Mouse (Mus musculus) midbrain, embryonic 15.5 days (tissue): ENCODE results near the gene Fbxw10. TPM values are rescaled to one million over a fixed set of nuclear protein-coding genes. Genes with fewer than 3 reads are reported as not detected.

Experiments
- ATAC-seq: fragments of 200-750 bp; cut with Nextera tagmentation; replicated peaks from 2 replicates; pipeline ENCODE4 v1.8.0; 2017; ENCODE audit warnings: moderate TSS enrichment
- H3K27ac ChIP-seq: fragments of 300-500 bp; sonication (generic); 2 replicates; pipeline ENCODE4 v1.5.1; 2015; ENCODE audit warnings: mild to moderate bottlenecking, inconsistent platforms
- H3K27me3 ChIP-seq: fragments of 300-500 bp; sonication (generic); replicated peaks from 2 replicates; pipeline ENCODE4 v1.6.1; 2015; ENCODE audit warnings: inconsistent platforms
- H3K36me3 ChIP-seq: fragments of 300-500 bp; sonication (generic); replicated peaks from 2 replicates; pipeline ENCODE4 v1.6.1; 2015; ENCODE audit warnings: inconsistent platforms
- H3K4me1 ChIP-seq: fragments of 300-500 bp; sonication (generic); 2 replicates; pipeline ENCODE4 v1.6.1; 2015; ENCODE audit warnings: inconsistent platforms
- H3K4me2 ChIP-seq: fragments of 300-500 bp; sonication (generic); 2 replicates; pipeline ENCODE4 v1.6.1; 2015; ENCODE audit warnings: inconsistent platforms, mild to moderate bottlenecking, moderate library complexity
- H3K4me3 ChIP-seq: fragments of 300-500 bp; sonication (generic); 2 replicates; pipeline ENCODE4 v1.5.1; 2015; ENCODE audit warnings: mild to moderate bottlenecking, inconsistent platforms
- H3K9ac ChIP-seq: fragments of 300-500 bp; sonication (generic); 2 replicates; pipeline ENCODE4 v1.6.1; 2015; ENCODE audit warnings: mild to moderate bottlenecking, inconsistent platforms
- H3K9me3 ChIP-seq: fragments of 300-500 bp; sonication (generic); 2 replicates; pipeline ENCODE4 v1.6.1; 2016; ENCODE audit warnings: inconsistent platforms
- WGBS: fragments of 180-500 bp; shearing (Covaris S2); methylation state at CpG from one replicate; pipeline ENCODE4 v1.1.7; 2015; ENCODE audit warnings: mixed read lengths; 5-methylcytosine and 5-hydroxymethylcytosine counted together
- polyA plus RNA-seq: library from polyadenylated mRNA; unstranded; fragments of >200 nt; fragmentation: Nextera tagmentation; extraction: Ambion mirVana; gene quantifications from 2 replicates; pipeline ENCODE4 v1.2.1, GENCODE M21; 2015

The Fbxw10 gene
- polyA plus RNA-seq, 1 experiment from 2014 or later = 0.50 TPM

DNA sequence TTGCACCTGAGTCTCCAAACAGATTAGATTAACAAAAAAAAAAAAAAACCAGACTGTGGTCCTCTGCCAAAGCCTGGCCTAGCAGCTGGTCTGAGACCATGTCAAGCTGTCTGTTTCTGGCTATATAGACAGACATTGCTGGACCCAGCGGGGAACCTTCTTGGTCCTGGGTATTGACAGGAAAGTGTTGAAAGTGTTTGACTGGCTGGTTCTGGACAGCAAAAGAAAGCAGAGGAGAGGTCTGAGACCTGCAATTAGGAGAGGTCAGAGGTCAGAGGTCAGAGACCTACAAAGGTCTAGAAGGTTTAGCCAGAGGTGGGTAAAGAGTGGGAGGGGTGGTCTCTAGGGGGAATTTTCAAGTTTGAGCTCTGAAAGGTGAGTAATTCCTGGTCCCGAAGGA is 1.4 kb downstream of the Fbxw10 start:
- no peak overlapping the region for H3K4me3 ChIP-seq
- H3K9me3 ChIP-seq = no peaks in the 10 kb centered on the region
- 59% methylated on average over 2 of the region's 2 CpGs for WGBS
- ATAC-seq = no peak
- no peak overlapping the region for H3K4me2 ChIP-seq
- 0 out of 2 replicates have a peak, but pooled peaks cover 4% of the 10 kb centered on the region for H3K4me1 ChIP-seq
- H3K36me3 ChIP-seq = no peaks in the 10 kb centered on the region
- no peak overlapping the region for H3K9ac ChIP-seq
- H3K27ac ChIP-seq = no peak overlapping the region
- H3K27me3 ChIP-seq = no peaks in the 10 kb centered on the region

DNA sequence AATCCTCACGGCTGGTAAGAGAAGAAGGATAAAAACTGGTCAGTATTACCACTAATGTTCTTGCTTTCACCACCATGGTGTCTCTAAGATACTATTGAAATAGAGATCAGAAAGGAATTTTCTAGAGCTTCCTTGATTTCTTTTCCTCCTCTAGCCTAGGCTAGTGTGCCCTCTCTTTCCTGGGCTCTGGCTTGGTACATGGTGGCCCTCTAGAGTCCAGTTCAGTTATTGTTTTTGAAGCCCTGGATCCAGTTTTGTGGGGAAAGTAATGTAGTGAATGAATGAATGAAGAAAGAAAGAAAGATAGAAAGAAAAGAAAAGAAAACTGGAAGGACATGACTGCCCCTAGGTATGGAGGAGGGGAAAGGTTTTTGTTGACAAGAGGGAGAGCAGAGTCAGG is 4.3 kb downstream of the Fbxw10 start:
- no peaks in the 10 kb centered on the region for H3K36me3 ChIP-seq
- no peak for ATAC-seq
- H3K4me2 ChIP-seq = no peak overlapping the region
- 63% methylated on average over 1 of the region's 1 CpGs for WGBS
- no peak overlapping the region for H3K4me3 ChIP-seq
- H3K27me3 ChIP-seq = no peaks in the 10 kb centered on the region
- H3K27ac ChIP-seq = no peak overlapping the region
- H3K9me3 ChIP-seq = no peaks in the 10 kb centered on the region
- H3K4me1 ChIP-seq = 0 out of 2 replicates have a peak, but pooled peaks cover 4% of the 10 kb centered on the region
- no peak overlapping the region for H3K9ac ChIP-seq

DNA sequence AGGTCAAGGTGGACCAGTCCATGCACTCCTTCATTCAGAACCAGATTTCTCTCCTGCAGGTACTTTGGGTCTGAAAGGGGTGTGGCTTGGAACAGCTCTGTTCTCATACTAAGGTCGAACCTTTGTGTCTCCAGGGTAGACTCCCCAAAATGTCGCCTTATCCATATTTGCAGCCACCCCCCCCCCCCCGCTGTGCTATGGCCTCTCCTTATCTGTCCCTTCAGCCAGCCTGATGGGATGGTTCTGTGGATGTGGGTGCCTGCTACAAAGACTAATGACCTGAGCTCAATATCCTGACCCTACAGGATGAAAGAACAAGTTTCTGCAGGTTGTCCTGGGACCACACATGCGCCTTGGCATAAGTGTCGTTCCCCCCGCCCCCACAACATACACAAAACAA is 6.5 kb downstream of the Fbxw10 start:
- 92% methylated on average over 6 of the region's 6 CpGs for WGBS
- H3K9me3 ChIP-seq = no peaks in the 10 kb centered on the region
- ATAC-seq = no peak
- H3K4me2 ChIP-seq = no peak overlapping the region
- H3K4me3 ChIP-seq = no peak overlapping the region
- no peaks in the 10 kb centered on the region for H3K36me3 ChIP-seq
- H3K27ac ChIP-seq = no peak overlapping the region
- no peaks in the 10 kb centered on the region for H3K27me3 ChIP-seq
- no peaks in the 10 kb centered on the region for H3K4me1 ChIP-seq
- no peak overlapping the region for H3K9ac ChIP-seq

DNA sequence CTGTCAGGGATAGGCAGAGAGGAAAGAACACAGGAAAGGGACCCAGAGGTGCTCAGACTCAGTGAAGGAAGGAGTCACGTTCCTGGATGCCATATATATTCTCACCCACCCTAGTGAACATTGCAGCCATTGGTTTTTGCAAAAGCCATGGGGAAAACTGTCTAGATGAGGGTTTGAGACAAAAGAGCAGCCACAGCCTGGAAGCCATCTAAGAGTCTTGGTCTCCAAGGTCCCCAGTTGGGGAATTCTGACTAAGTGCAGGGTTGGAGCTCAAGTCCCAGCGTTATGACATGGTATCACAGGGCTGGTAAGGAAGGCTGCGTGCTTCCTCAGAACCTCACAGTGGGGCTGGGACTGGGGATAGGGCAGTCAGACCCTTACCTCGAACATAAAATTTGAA is 18.7 kb downstream of the Fbxw10 start:
- Histone ChIP-seq H3K36me3 (no peaks in the 10 kb centered on the region), H3K4me2 (no peak overlapping the region), H3K27ac (no peak overlapping the region), H3K4me1 (no peaks in the 10 kb centered on the region), H3K9me3 (no peaks in the 10 kb centered on the region), H3K27me3 (no peaks in the 10 kb centered on the region), H3K9ac (no peak overlapping the region), H3K4me3 (no peak overlapping the region)
- ATAC-seq = no peak
- 76% methylated on average over 4 of the region's 4 CpGs for WGBS

DNA sequence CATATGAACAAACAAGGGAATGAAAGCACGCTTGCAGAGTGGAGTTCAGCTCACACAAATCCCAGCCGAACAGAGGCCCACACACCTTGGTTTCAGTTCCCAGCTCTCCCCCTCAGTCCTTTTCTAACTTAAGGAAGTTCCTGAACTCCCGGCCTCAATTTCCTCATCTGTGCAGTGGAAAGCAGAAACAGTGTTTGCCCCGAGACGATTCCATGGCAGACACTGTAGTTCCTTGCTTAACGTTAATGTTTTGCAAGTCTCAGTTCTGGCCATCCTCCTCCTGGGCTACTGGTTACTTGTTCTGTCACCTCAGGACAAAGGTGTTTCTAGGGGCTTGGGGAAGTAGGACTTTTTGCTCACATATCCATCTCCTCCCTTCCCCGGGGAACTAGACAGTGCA is 19.8 kb downstream of the Fbxw10 start:
- Histone ChIP-seq H3K4me3 (no peak overlapping the region), H3K4me2 (no peak overlapping the region), H3K27me3 (no peaks in the 10 kb centered on the region), H3K36me3 (no peaks in the 10 kb centered on the region), H3K27ac (no peak overlapping the region), H3K9ac (no peak overlapping the region), H3K4me1 (no peaks in the 10 kb centered on the region), H3K9me3 (no peaks in the 10 kb centered on the region)
- WGBS = 87% methylated on average over 7 of the region's 7 CpGs
- no peak for ATAC-seq

DNA sequence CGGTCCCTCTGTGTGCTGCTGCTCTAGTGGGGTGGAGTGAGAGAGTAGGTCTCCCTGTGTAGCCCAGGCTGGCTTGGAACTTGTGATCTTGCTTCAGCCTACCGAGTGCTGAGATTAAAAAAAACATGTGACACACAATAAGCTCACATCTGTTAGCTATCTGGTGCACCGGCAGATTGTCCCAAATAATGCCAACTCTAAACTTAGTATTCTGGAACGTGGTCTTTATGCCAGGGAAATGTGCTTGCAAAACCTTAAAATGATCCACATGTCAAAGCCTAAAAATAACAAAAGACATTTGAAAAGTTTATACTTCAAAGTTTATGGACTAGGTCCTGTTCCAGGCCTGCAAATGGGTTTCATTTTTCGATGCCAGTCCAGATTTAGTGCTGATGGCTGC is 22.3 kb downstream of the Fbxw10 start:
- no peak overlapping the region for H3K4me2 ChIP-seq
- no peak overlapping the region for H3K4me3 ChIP-seq
- no peak for ATAC-seq
- no peaks in the 10 kb centered on the region for H3K9me3 ChIP-seq
- no peak overlapping the region for H3K9ac ChIP-seq
- no peaks in the 10 kb centered on the region for H3K36me3 ChIP-seq
- H3K27me3 ChIP-seq = no peaks in the 10 kb centered on the region
- H3K4me1 ChIP-seq = no peaks in the 10 kb centered on the region
- no peak overlapping the region for H3K27ac ChIP-seq
- whole genome bisulfite sequencing = 79% methylated on average over 5 of the region's 5 CpGs

DNA sequence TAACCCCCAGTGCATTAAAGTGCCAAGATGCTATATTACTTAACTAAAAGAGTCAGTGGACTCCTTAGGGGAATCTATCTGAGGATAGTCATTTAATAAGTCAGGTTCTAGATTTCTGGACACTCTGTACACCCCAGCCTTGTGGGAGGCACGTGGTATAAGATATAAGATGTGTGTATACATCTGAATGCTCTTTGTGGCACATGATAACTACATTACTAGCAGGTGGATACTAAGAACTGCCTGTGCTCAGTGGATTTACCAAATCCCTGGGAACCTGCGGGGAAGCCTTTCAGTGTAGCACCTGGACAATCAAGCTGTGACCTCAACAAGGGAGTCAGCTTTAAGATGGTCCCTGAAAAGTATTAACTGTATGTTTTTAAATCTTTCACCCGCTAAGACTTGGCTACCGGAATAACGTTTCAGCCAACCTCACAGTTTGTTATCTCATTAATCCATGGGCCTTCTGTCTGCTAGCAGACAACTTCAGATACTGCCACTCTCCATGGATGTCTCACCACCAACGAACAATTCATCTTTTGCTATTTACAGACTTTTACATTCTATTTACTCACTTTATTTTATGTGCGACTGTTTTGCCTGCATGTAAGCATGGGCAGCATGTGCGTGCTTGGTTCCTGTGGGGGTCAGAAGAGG is 23.0 kb downstream of the Fbxw10 start:
- no peaks in the 10 kb centered on the region for H3K9me3 ChIP-seq

DNA sequence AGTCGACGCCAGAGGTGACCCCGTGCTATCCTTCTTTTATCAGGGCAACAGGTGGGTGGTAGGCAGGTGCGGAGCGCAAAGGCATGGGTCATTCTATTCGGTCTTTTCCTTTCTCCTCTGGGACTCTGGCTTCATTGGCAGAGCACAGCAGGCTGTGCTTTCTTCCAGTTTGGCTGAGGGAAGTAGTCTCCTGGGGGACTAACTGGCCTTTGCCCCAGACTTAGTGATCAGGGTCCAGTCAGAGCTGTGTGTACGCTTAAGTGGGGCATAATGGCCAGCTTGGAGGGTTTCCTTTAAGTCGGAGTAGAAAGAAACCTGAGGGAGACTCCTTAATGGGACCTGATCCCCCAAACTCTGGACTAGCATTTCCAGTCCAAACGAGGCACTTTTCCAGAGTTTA is 26.6 kb downstream of the Fbxw10 start:
- Histone ChIP-seq H3K36me3 (no peaks in the 10 kb centered on the region), H3K9ac (no peak overlapping the region), H3K4me2 (no peak overlapping the region), H3K9me3 (no peaks in the 10 kb centered on the region), H3K27ac (no peak overlapping the region), H3K4me3 (no peak overlapping the region), H3K27me3 (no peaks in the 10 kb centered on the region), H3K4me1 (0 out of 2 replicates have a peak, but pooled peaks cover 2% of the 10 kb centered on the region)
- no peak for ATAC-seq
- WGBS = 83% methylated on average over 9 of the region's 9 CpGs

More for the DNA sequence above, 23.0 kb downstream of the Fbxw10 start:
- WGBS = 81% methylated on average over 8 of the region's 8 CpGs
- H3K4me1 ChIP-seq = no peaks in the 10 kb centered on the region
- ATAC-seq = no peak
- H3K36me3 ChIP-seq = no peaks in the 10 kb centered on the region
- H3K27me3 ChIP-seq = no peaks in the 10 kb centered on the region
- H3K4me2 ChIP-seq = no peak overlapping the region
- no peak overlapping the region for H3K9ac ChIP-seq
- H3K27ac ChIP-seq = no peak overlapping the region
- no peak overlapping the region for H3K4me3 ChIP-seq

DNA sequence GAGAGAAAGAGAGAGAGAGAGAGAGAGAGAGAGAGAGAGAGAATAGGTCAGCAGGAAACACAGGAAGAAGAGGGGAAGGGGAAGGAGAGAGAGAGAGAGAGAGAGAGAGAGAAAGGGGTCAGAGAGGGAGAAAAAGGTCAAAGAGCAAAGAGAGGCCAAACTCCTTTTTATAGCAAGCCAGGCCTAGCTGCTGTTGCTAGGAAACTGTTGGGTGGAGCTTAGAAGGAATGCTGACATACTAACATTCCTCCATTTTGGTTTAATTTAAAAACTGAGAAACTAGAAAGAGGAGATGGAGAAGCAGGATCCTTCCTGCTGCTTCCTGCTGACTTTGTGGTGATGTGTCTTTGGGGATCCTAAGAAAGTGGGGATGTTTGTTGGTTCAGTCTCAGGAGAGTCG is 28.8 kb downstream of the Fbxw10 start:
- Histone ChIP-seq H3K4me3 (no peak overlapping the region), H3K4me1 (peaks cover 10% of the 10 kb centered on the region; the same call in 1 of the 2 replicates), H3K4me2 (no peak overlapping the region), H3K27ac (no peak overlapping the region), H3K9me3 (no peaks in the 10 kb centered on the region), H3K9ac (no peak overlapping the region), H3K27me3 (no peaks in the 10 kb centered on the region), H3K36me3 (no peaks in the 10 kb centered on the region)
- no peak for ATAC-seq
- 80% methylated on average over 1 of the region's 1 CpGs for WGBS

DNA sequence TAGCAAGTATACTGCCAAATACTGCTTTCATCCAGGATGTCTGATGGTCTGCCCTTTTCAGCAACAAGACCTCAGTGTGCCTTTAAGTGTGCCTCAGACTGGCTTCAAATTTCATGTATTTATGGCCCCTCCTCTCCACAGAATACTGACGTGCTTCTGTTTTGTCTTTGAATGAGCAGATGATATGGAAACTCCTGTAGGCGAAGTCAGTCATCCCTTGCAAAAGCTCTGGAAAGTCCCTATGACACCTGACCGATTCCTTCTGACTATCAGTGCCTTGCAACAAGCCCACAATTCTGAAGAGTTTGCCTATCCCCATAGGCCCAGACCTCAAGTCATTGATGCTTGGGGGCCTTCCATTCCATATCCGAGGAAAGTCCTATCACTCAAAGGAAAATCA is 29.6 kb downstream of the Fbxw10 start:
- no peak overlapping the region for H3K4me2 ChIP-seq
- H3K4me1 ChIP-seq = peaks cover 10% of the 10 kb centered on the region; the same call in 1 of the 2 replicates
- H3K36me3 ChIP-seq = no peaks in the 10 kb centered on the region
- no peak overlapping the region for H3K27ac ChIP-seq
- H3K9ac ChIP-seq = no peak overlapping the region
- H3K9me3 ChIP-seq = no peaks in the 10 kb centered on the region
- ATAC-seq = no peak
- H3K27me3 ChIP-seq = no peaks in the 10 kb centered on the region
- WGBS = 88% methylated on average over 4 of the region's 4 CpGs
- no peak overlapping the region for H3K4me3 ChIP-seq

DNA sequence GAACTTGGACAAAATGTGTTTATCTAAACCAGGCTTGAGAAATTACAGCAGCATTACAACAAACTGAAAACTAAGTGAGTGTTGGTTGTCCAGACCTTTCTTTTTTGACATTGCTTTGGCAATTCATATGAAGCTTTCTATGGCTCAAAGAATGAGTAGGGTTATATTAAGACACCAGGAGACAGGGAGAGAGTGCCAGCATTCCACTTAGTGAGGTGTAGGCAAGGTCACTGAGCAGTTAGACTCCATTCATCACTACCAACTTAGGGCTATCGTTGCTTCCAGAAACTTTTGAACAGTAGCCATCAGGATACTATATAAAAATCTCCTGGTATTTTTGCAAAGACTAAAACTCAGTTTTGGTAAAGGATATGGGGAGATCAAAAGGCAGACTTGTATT is 30.5 kb downstream of the Fbxw10 start:
- 93% methylated on average over 1 of the region's 1 CpGs for WGBS
- no peaks in the 10 kb centered on the region for H3K36me3 ChIP-seq
- H3K9ac ChIP-seq = no peak overlapping the region
- H3K4me1 ChIP-seq = peaks cover 10% of the 10 kb centered on the region; the same call in 1 of the 2 replicates
- no peak overlapping the region for H3K4me2 ChIP-seq
- H3K9me3 ChIP-seq = no peaks in the 10 kb centered on the region
- ATAC-seq = no peak
- no peak overlapping the region for H3K4me3 ChIP-seq
- no peak overlapping the region for H3K27ac ChIP-seq
- no peaks in the 10 kb centered on the region for H3K27me3 ChIP-seq

DNA sequence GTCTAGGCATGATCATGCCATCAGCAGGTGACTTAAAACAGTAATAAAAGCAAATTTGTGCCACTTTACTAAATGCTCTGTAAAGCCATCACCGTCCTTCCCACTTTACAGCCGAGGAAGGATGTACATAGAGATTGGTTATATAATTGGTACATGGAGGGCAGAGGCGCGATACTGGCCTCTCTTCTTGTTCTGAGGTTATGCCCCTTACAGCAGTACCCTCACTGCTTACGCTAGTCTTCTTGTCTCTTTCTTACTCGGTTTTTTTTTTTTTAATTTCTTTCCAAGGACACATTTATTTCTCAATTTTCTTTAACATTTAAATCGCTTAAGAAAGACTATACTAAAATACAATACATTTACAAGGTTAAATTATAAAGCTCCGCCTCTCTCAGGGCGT is 31.9 kb downstream of the Fbxw10 start:
- Histone ChIP-seq H3K4me1 (peaks cover 10% of the 10 kb centered on the region; the same call in 1 of the 2 replicates), H3K27ac (0 out of 2 replicates have a peak overlapping the region, but pooled peaks have one; percentile 35), H3K9ac (0 out of 2 replicates have a peak overlapping the region, but pooled peaks have one; percentile 5), H3K36me3 (no peaks in the 10 kb centered on the region), H3K4me3 (peak overlapping the region; percentile 57), H3K4me2 (peak overlapping the region; percentile 60), H3K27me3 (no peaks in the 10 kb centered on the region), H3K9me3 (no peaks in the 10 kb centered on the region)
- 29% methylated on average over 9 of the region's 9 CpGs for whole genome bisulfite sequencing
- ATAC-seq = peak; percentile 41
